Mouse (Mus musculus): ENCODE measurements around the gene Nbea.

Gene Nbea

DNA sequence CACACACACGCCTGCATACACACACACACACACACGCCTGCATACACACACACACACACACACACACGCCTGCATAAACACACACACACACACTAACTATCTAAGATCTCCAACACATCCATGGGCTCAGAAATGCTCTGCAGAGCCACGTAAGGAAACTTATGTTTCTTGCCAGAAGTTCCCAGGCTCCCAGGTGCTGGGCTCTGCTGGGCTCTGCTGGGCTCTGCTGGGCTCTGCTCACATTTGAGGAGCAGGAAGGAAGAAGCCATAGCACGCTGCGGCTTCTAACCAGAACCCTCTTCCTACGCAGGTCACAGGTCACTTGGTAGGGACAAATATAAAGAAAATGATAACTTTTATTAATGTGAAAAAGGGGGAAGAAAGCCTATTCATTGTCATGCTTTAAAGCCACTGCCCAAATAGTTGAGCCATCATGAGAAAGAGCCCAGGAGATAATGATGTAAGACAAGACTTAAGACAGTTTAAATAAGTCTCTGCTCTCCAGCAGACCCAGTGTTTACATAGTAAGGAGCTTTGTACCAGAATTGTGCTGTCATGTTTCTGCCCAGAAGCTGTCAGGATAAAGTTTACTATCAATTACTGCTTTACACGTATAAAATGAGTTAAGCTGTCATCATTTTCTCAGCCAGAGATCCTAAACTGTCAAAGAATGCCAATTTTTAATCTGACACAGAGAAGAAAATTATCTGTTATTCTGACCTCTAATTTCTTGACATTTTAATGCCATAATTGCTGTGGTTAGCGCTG, 521.6 kb downstream of the Nbea start:
- WGBS: 72% methylated on average over 9 of the region's 9 CpGs

GRCm38 (mm10) chr3:55660261-55660838, 523.2 kb downstream of the Nbea start:
- 89% methylated on average over 10 of the region's 10 CpGs for WGBS

DNA sequence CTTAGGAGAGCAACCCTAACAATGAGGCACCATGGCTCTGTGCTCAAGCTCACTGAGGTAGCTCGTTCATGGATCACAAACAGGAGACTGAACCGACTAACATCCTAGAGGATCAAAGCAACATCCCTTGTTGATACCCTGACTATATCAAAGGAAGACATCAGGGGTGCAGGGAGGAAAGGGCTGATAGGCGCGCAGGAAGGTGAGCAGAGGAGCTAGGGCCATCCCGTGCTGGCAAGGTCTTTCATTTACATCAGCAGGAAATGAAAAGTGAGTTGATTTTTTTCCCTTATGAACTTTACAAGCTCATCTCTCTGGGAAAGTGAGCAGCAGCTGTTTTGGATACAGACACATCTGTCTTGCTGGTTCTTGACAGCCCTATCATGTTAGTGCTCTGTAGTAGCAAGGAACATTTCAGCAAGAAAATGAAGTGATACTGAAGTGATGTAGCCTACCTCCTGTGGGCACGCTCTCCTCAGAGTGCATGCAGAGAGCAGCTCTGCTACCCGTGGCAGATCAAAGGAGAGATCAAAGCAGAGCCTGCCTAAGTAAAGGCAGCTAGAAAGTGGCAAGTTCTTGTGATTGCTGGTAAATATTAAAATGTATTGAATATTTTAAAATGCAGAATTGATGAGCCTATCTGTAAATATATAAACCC, 523.8 kb downstream of the Nbea start:
- WGBS: 70% methylated on average over 7 of the region's 7 CpGs

DNA sequence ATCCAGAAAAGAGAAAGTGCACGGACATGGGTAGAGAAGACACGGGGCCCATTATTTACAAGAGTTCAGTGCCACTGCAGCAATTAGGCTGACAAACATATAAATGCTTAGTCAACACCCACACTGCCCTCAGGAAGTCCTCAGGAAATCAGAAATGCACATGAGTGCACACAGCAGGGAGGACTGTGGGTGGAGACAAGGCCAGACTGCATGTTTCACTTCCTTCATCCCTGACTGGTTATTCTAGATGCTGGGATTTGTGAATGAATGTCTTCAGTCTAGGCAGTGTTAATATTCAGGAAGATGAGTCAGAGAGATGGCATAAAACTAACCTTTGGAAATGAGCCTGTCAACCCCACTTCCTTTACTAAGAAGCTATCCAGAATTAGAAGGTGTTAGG, 531.2 kb downstream of the Nbea start:
- WGBS: 41% methylated on average over 2 of the region's 2 CpGs

- 83% methylated on average over 4 of the region's 4 CpGs for WGBS
Observed at GRCm38 (mm10) chr3:55651877-55652276, 531.6 kb downstream of the Nbea start.

DNA sequence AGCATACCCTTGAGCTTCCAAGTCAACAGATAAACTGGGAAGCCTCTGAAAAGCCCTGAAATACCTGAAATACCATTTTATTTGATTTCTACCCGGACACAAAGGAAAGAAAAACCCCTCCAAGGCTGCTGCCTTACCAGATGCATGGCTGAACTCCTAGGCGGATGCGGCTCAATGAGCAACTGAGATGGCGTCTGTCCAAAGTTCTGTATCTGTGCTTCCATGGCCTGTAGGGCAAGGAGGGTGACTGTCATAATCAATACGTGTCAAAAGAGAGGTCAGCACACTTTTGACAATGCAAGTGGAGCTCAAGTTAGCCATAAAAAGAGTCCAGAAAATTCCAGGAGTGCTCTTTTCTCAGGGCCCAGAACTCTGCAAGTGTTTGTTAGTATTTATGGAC, 534.0 kb downstream of the Nbea start:
- 67% methylated on average over 5 of the region's 5 CpGs for WGBS

GRCm38 (mm10) chr3:55648299-55648698, 535.2 kb downstream of the Nbea start:
- WGBS: 46% methylated on average over 4 of the region's 4 CpGs

DNA sequence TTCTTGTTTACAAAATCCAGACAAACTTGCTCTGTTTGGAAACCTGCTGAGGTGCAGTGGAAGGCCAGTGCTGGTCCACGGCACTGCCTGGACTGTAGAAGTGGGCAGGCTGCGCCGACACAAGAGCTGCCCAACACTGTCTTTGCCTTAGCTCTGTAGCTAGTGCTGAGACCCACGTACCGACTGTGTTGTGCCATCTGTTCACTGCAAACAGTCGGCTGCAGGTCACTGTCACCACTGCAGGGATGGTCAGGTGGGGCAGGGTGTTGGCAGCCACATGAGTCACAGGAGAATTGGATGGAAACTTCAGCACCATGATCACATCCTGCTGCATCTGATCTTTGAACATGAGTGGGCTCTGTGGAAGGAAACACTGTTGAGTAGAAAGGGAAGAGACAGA, 536.3 kb downstream of the Nbea start:
- 45% methylated on average over 6 of the region's 6 CpGs for WGBS

GRCm38 (mm10) chr3:55646437-55646836, 537.1 kb downstream of the Nbea start:
- WGBS: 97% methylated on average over 3 of the region's 3 CpGs

DNA sequence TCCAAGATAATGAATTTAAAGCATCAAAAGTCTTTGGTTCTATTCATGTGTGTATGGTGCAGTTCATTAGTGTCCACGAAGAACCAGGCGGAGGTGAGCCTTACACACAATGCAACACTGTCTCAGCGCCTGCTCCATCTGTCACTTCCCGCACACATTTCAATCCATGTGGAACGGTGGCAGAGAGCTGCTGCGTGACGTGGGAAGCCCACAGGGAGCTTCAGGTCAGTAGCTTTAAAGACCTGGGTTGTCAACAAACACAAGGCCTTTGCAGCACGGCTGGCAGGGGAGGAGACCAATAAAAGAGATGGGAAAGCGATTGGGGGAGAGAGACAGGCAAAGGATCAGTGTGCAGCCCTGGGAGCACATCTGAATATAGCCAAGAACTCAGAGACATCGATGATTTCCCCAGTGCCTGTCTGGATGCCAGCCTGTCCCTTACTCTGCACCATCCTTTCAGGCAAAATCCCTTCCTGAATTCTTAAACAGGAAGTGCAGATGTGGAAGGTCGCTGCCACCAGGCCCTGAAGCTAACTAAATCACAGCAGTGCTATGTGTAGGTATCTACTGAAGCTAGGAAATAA, 539.4 kb downstream of the Nbea start:
- 49% methylated on average over 11 of the region's 11 CpGs for WGBS

DNA sequence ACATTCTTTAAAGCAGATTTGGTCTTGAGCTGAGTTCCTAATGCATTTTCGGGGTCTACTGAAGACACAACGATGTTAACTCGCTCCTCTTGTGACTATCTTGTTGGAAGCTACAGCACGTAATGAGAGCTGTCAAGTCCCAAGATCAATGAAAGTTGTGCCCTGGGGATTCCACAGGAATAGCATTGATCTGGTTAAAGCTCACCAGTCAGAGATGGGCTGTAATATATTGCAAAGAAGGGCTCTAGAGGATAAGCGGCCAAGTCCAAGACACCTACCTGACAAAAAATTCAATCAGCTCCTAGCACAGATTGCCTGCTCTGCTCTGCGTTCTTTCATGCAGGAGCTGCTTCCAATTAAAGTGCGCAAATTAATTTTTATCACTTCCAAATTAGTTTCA, 545.8 kb downstream of the Nbea start:
- WGBS: 81% methylated on average over 7 of the region's 7 CpGs

DNA sequence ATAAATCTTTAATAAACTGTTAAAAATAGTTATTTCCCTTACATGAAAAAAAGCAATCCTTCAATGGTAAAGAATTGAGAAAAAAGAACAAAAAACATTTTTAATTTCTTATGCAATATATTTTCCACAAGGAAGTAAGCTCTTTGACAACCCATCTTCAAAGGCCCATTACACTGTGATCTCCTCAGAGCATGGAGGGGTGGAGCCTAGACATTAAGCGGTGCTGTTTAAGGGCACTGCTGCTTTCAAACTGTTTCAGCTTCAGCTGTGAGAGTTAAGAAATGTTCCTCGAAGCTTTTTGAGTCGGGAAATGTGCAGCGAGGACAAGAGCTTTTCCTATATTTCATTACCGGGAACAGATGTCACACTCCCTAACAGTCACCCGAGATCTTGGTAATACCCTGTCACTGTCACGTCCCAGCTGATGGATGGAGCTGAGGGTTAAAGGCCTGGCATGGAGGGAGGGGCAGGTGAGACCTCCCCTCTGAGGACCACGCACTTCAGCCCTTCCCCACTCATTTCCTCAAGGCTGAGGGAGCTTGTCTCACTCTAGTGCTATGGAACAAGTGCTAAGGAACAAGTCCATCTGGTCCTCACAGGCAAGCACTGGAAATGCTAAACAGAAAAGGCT, 547.8 kb downstream of the Nbea start:
- 54% methylated on average over 8 of the region's 8 CpGs for WGBS

- 87% methylated on average over 4 of the region's 4 CpGs for WGBS
Observed at GRCm38 (mm10) chr3:55627054-55627453, 556.4 kb downstream of the Nbea start.

DNA sequence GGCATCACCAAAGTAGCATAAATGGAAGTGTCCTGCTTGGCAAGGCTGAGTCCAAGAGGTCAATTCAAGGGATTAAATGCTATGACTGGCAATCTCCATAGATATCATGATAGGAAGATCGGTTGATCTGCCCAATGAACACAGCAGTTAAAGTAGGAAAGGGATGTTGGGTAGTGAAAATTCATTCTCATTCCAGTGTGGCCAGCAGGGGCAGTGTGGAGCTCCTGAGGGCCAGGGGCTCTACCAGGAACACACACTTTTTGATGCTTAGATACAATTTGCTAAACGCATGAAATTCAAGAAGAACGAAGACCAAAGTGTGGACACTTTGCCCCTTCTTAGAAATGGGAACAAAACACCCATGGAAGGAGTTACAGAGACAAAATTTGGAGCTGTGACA, 561.5 kb downstream of the Nbea start:
- 92% methylated on average over 3 of the region's 3 CpGs for WGBS

GRCm38 (mm10) chr3:55618396-55618795, 565.1 kb downstream of the Nbea start:
- WGBS: 96% methylated on average over 3 of the region's 3 CpGs

DNA sequence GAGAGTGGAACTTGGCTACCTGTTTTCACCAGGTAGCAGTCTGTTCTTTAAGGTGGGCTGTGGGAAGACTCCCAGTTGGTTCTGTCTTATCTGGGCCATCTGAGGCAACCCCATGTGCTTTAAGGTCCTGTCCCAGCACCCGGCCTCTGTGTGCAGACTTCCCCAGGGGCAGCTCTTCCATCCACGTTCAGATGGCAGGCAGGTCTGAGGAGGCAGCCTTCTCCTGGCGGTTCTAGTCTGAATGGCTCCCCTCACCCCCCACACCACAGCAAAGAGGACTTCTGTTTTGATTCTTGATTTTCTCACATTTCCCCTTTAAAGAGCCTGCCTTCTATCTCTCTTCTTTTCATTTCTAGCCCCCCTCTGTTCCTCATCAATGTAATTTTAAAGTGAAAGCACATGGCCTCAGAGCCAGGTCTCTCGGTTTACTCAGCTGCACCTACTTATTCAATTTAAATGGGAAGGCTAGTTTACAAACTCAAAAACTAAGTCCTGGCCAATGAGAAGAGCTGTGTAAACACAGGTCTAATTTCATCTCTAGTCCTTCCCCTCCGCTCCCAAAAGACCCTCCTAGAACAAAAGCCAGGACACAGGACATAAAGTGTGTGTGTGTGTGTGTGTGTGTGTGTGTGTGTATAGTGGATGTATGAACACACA, 570.9 kb downstream of the Nbea start:
- 71% methylated on average over 5 of the region's 5 CpGs for WGBS

- 62% methylated on average over 5 of the region's 5 CpGs for WGBS
Observed at GRCm38 (mm10) chr3:55612023-55612422, 571.5 kb downstream of the Nbea start.

DNA sequence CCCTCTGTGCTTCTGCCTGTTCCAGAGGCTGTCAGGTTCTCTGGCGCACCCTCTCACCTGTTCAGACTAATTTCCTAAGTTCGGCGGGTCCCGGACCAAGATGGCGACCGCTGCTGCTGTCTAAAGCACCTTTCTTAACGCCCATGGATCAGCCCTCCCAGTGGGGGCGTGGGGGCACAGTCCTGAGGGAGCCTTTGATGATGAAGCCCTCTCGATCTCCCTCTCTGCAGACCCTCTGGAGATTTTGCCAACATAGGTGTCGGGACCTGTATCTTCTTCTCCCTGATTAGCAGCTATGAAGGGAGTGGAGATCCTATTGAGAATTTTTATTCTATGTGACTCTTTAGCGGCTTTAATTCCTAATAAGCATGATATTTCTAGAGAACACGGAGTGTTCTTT, 573.3 kb downstream of the Nbea start:
- WGBS: 93% methylated on average over 11 of the region's 12 CpGs

GRCm38 (mm10) chr3:55600286-55600685, 583.2 kb downstream of the Nbea start:
- WGBS: 79% methylated on average over 2 of the region's 2 CpGs

DNA sequence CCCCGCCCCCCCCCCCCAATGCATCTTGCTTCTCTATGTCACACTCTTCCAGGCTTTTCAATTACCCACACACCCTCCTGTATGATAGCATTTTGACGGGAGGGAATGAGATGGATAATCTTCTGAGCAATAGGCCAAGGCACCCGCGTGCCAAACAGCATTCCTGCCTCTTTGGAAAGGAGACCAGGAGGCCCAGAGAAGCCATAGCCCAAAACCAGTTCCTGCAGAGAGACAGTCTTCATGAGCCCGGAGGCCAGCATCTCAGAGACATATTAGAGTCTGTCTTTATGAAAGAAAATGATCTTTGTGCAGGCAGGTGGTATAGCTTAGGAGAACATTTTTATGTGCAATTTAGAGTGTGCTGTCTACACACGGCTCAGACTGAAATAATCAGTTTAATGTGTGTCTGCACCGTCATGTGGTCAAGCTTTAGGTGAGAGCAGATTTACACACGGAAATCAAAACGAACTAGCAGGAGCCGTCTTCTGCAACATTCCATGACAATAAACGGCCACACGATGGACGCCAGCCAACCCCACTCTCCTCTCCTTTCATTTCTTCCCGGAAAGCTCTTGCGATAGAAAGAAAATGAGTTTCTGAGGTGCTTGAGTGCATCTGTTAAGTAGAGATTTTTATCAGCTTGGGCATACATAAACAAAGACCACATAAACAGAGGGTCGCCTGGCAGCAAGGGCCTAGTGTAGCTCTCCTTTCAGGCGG, 584.0 kb downstream of the Nbea start:
- 62% methylated on average over 17 of the region's 17 CpGs for WGBS

- WGBS: 86% methylated on average over 2 of the region's 2 CpGs
Observed at GRCm38 (mm10) chr3:55598681-55599080, 584.8 kb downstream of the Nbea start.

Measured in cerebral cortex, adult 2 months (tissue).